Mouse (Mus musculus) testis, adult 2 months (tissue): ENCODE results near the gene Slc35g2. TPM values are rescaled to one million over a fixed set of nuclear protein-coding genes. Genes with fewer than 3 reads are reported as not detected.

ENCODE experiments used
- H3K27ac ChIP-seq: fragments of 200-500 bp; 2 replicates; pipeline ENCODE4 v1.5.1; 2012; ENCODE audit warnings: low read depth, low read length; ENCODE audit not compliant: control insufficient read depth, insufficient read depth
- H3K27me3 ChIP-seq: fragments of 200-500 bp; 2 replicates; pipeline ENCODE4 v1.6.1; 2012; ENCODE audit warnings: mild to moderate bottlenecking, low read length, moderate library complexity; ENCODE audit not compliant: control insufficient read depth, insufficient read depth
- H3K36me3 ChIP-seq: fragments of 200-500 bp; 2 replicates; pipeline ENCODE4 v1.6.1; 2012; ENCODE audit warnings: mild to moderate bottlenecking, low read length; ENCODE audit not compliant: control insufficient read depth, insufficient read depth
- H3K4me1 ChIP-seq: fragments of 200-500 bp; 2 replicates; pipeline ENCODE4 v1.6.1; 2012; ENCODE audit warnings: low read length; ENCODE audit not compliant: control insufficient read depth, insufficient read depth
- H3K4me3 ChIP-seq: fragments of 200-500 bp; 2 replicates; pipeline ENCODE4 v1.5.1; 2012; ENCODE audit warnings: low read depth, mild to moderate bottlenecking, low read length, moderate library complexity, mixed read lengths; ENCODE audit not compliant: control insufficient read depth
- CTCF ChIP-seq: fragments of 200-500 bp; IDR thresholded peaks from 2 replicates; pipeline ENCODE4 v1.5.1; 2012; ENCODE audit warnings: low read depth, mild to moderate bottlenecking, inconsistent platforms, low read length, moderate library complexity; ENCODE audit not compliant: control insufficient read depth, insufficient read depth, insufficient replicate concordance
- POLR2A ChIP-seq: fragments of 200-500 bp; IDR thresholded peaks from 2 replicates; pipeline ENCODE4 v1.6.1; 2012; ENCODE audit warnings: low read depth, mild to moderate bottlenecking, inconsistent platforms, low read length, moderate library complexity; ENCODE audit not compliant: control insufficient read depth
- polyA plus RNA-seq: library from polyadenylated mRNA; depleted of rRNA; stranded (reverse); fragments of >200 nt; gene quantifications from 2 replicates; pipeline ENCODE4 v1.2.3, GENCODE M21; 2012; rRNA removed

Gene Slc35g2
- 0.99 and 1.1 TPM in 2 replicates for polyA plus RNA-seq

DNA sequence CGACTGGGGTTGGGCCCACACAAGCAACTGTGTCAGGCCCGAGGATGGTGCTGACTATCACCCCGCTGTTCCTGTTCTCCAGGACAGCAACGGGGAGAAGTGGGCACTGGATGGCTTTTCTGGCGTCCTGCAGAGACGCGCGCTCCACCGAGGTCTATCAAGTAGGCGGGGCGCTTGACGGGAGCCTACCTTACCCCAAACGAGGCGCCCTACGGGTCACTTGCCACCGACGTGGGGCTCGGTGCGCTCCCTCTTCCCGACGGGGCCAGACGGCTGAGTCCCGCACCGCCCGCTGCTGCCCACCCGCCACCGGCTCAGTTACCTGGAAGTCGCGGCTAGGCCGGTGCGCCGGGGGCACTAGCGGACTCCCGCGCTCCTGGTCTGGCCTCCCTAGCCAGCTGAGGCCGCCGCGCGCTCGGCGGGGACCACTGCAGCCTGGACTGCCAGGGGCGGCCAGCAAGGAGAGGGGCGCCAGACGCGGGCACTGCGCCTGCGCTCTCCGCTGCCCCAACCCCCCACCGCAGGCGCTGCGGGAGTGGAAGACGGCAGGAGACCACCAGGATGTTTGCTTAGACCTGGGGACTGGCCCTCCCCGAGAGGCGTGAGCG lies at the start of gene Slc35g2:
TSS of gene Slc35g2 (minus strand) at position 465 of the 608 bp plus-strand sequence.
- TF ChIP-seq POLR2A: no peak
- no peak for TF ChIP-seq CTCF
- no peaks in the 10 kb centered on the region for H3K36me3 ChIP-seq
- peak within 1 kb of the TSS; percentile 73 for H3K4me3 ChIP-seq
- peaks cover 12% of the 10 kb centered on the region for H3K4me1 ChIP-seq
- H3K27ac ChIP-seq: no peak within 1 kb of the TSS
- no peaks in the 10 kb centered on the region for H3K27me3 ChIP-seq

DNA sequence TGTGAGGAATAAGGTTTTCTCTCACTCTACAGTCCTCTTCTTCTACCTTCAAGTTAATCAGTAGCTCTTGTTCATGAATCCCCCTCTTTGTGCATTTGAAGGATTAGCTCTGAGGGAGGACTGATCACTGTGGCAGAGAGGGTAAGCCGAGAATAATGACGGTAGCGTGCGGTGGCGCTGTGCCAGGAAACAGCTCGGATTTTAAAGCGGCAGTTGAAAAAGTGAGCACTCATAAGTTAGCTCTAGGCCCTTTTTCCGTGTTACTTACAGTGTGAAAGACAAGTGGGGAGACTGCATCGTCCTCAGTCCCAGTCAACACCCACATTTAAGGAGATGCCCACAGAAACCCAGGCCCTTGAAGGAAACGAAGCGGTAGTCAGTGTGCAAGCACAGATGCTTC lies 46.1 kb upstream of the Slc35g2 start:
- Histone ChIP-seq H3K27ac (no peak overlapping the region), H3K4me3 (no peak overlapping the region), H3K36me3 (no peaks in the 10 kb centered on the region), H3K27me3 (no peaks in the 10 kb centered on the region), H3K4me1 (peaks cover 7% of the 10 kb centered on the region)
- TF ChIP-seq CTCF (no peak), POLR2A (no peak)

DNA sequence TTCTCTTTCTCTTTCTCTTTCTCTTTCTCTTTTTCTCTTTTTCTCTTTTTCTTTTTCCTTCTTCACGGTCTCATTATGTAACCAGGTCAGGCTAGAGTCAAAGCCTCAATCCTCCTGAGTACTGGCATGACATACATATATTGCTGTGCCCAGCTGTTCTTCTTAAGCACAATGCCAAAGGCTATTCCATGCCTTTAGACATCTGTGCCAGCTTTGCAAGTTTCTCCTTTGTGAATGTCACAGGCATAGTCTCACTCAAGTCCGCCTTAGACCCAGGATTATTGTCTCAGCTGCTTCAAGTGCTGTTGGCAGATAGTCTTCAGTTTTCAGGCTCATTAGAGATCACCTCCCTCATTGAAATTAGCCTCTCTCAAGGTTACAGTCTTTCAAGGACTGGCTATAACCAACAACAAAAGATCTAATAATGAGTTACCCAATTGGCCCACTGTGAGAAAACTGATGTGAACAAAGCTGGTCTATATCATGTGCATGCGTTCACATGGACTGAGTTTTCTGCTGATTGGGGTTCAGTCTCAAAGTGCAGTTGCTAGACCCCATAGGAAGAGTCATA lies 42.7 kb upstream of the Slc35g2 start:
- Histone ChIP-seq H3K36me3 (no peaks in the 10 kb centered on the region), H3K4me3 (no peak overlapping the region), H3K27ac (no peak overlapping the region), H3K27me3 (no peaks in the 10 kb centered on the region), H3K4me1 (peaks cover 2% of the 10 kb centered on the region; the same call in 1 of the 2 replicates)
- TF ChIP-seq POLR2A (no peak), CTCF (no peak)

DNA sequence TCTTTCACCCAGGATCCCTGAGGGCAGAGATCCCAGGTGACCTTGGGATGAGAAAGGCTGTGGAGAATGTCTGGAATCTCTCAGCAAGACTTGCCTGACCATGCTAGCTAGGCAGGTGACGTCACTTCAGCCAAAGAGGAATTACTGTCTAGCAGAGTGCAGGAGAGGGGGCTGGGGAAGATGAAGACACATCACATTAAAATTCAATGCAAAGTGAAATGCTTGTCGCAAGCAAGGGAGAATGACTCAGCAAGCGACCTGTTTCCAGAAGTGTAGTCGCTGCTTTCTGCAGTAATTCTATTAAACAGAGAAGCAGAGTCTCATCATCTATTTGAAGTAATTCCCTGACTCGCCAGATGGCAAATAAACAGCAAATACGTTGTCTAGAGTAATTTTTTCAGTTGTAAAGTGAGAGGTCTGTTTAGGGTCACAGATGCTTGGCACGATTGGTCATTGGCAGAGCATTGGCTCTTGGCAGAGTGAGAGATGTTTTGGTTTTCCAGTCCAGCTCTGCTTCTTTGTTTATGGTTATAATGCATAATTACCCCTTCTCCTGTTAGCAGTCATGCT lies 35.2 kb upstream of the Slc35g2 start:
- H3K4me1 ChIP-seq: no peaks in the 10 kb centered on the region
- no peak overlapping the region for H3K4me3 ChIP-seq
- TF ChIP-seq POLR2A (no peak), CTCF (no peak)
- H3K27ac ChIP-seq: no peak overlapping the region
- H3K27me3 ChIP-seq: no peaks in the 10 kb centered on the region
- H3K36me3 ChIP-seq: no peaks in the 10 kb centered on the region

- H3K4me3 ChIP-seq: no peak overlapping the region
- H3K36me3 ChIP-seq: no peaks in the 10 kb centered on the region
- H3K27ac ChIP-seq: no peak overlapping the region
- H3K27me3 ChIP-seq: no peaks in the 10 kb centered on the region
- TF ChIP-seq POLR2A: no peak
- no peak for TF ChIP-seq CTCF
- no peaks in the 10 kb centered on the region for H3K4me1 ChIP-seq
Measured at GRCm38 (mm10) chr9:100605522-100605921, 34.6 kb upstream of the Slc35g2 start.

DNA sequence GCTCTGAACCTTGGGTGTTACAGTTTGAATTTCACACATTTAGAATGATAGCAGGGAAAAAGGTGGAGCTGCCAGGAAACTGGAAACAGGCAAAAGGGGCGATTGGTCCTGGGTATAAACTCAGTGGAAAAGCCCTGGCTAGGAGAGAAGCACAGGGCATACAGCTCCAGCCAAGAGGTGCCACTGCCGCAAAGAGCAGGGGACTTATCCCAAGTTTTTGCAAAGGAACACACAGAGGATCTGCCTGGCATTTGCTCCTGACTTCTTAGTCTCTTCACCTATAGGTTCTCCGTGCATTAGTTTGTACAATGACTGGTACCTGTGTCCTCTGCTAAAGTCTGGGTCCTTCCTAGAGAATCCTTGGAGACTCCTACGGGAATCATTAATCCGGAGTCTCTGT lies 32.3 kb upstream of the Slc35g2 start:
- Histone ChIP-seq H3K36me3 (no peaks in the 10 kb centered on the region), H3K4me3 (no peak overlapping the region), H3K27me3 (no peaks in the 10 kb centered on the region), H3K27ac (no peak overlapping the region), H3K4me1 (no peaks in the 10 kb centered on the region; the same call in 1 of the 2 replicates)
- no peak for TF ChIP-seq CTCF
- no peak for TF ChIP-seq POLR2A

- no peak overlapping the region for H3K27ac ChIP-seq
- no peak for TF ChIP-seq CTCF
- no peak for TF ChIP-seq POLR2A
- peaks cover 2% of the 10 kb centered on the region; the same call in 1 of the 2 replicates for H3K4me1 ChIP-seq
- H3K27me3 ChIP-seq: no peaks in the 10 kb centered on the region
- no peak overlapping the region for H3K4me3 ChIP-seq
- no peaks in the 10 kb centered on the region for H3K36me3 ChIP-seq
Measured at GRCm38 (mm10) chr9:100602130-100602529, 31.2 kb upstream of the Slc35g2 start.
